Mouse (Mus musculus) 3T3-L1 (cell line): ENCODE results near the gene Ccn5.

ENCODE experiments used
- DNase-seq: peaks from one replicate; pipeline ENCODE4 v3.0.0-alpha.2; 2015; ENCODE audit warnings: low read depth, low spot score

Gene Ccn5

GRCm38 (mm10) chr2:163820607-163821006 lies at the start of gene Ccn5:
Ccn5 (plus strand) TSS chr2:163820861.
- DNase-seq, result peak; percentile 97

- no peak for DNase-seq
These were observed 44.0 kb upstream of the Ccn5 start for GRCm38 (mm10) chr2:163776661-163777060.

GRCm38 (mm10) chr2:163777061-163777460 lies 43.6 kb upstream of the Ccn5 start:
- no peak for DNase-seq

GRCm38 (mm10) chr2:163778896-163779295 lies 41.8 kb upstream of the Ccn5 start:
- no peak for DNase-seq

GRCm38 (mm10) chr2:163783368-163783767 lies 37.3 kb upstream of the Ccn5 start:
- DNase-seq, result no peak

DNA sequence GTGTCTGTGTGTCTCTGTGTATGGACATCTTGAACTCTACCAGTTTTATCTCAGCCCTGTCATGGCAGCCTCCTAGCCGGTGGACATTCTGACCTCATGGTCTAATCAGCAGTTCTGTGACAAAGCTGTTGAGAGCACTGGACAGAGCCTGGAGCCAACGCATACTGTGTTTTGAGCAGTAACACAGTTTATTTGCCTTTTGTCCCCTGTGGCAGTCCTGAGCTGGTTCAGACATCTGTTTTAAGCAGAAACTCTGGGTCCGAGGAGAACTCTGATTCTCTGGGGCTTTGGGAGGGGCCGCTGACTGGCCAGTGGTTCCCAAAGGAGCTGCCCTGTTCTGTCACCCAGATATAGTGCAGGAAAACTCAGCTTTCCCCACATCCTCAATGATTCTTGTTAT lies 36.8 kb upstream of the Ccn5 start:
- DNase-seq, result no peak

DNA sequence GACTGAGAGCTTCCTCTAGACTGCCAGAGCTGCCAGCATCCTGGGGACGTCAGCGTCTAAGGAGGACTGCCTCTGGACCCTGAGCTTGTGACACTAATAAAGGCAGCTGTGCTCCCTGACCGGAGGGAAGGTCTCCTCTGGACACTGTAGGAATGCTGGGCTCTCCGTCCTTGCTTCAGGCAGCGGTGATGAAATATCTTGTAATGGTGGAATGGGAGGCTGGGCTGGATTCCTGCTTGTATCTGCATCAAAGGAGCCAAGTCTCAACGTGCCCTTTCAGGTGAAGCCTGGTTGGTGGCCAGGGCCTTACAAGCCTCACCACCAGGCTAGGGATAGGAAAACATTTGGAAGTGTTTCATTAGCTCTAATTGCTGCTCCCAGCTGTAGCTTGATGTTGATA lies 33.6 kb upstream of the Ccn5 start:
- no peak for DNase-seq

GRCm38 (mm10) chr2:163787709-163788108 lies 33.0 kb upstream of the Ccn5 start:
- peak; percentile 88 for DNase-seq

DNA sequence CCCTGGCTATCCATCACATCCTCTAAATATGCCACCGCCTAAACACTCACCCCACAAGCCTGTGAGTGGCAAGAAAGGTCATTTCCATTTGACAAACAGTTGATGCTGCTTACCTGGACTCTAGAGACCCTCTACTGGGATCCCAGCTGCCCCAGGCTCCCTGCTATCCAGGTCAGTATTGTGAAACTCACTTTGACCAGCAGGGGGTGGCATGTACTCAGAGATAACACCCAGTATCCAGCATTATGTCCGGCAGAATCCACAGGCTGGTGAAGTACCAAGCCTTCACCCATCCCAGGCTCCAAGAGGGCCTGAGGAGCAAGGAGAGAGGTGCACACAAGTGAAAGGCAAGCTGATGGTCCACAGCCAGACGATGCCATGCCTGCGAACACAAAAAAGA lies 32.2 kb upstream of the Ccn5 start:
- DNase-seq, result peak; percentile 95

- DNase-seq, result peak; percentile 91
These were observed 22.2 kb upstream of the Ccn5 start for GRCm38 (mm10) chr2:163798411-163798810.

DNA sequence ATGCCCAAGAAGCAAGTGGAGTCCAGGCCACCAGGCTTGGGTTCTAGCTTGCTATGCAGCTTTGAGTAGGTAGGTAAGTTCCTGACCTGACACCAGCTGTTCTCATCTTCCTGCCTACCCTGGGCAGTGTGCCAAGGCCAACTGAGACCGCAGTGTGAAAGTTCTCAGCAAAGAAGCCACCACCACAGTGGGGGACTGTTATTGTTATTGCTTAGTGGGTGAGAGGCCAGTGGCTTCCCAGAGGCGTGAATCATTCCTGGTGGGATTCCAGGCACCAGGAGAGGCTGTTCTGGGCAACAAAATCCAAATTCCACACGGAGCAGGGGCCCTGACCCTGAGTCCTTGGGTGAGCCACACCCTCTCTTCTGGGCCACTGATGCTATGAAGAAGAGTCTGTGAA lies 19.8 kb upstream of the Ccn5 start:
- peak; percentile 97 for DNase-seq

DNA sequence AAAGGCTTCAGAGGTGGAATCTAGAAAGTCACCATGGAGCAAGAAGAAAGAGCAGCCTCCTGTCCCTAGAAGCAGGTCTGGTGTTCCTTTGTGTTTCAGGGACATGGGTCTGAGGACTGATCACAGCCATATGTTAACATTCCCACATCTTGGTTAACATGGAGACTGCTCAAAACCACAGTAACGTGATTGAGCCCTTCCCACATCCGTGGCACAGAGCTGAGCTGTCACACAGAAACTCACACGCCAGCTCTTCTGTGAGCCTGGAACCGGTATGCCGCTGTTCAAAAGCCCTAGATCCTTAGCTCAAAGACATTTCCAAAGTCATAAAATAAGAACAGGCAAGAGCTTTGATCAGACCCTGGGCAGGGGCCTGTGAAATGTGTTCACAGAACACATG lies 19.3 kb upstream of the Ccn5 start:
- DNase-seq, result peak; percentile 81

GRCm38 (mm10) chr2:163803838-163804237 lies 16.8 kb upstream of the Ccn5 start:
- peak; percentile 47 for DNase-seq

DNA sequence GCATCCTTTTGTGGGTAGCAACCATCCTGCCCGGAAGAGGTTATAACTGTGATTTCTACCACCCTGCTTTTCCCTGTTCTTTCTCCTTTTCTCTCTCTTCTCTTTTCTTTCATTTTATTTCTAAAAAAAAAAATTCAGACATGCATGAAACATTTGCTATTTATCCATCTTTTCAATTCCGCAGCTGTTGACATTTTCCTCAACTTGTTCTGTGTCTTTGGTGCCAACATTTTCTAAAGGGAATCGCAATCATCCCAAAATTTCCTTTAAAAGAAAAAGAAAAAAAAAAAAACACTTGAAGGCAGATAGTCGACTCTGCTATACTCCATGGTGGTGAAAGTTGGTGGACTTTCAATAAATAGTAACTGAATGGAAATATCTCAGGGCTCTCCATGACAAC lies 11.5 kb upstream of the Ccn5 start:
- DNase-seq, result no peak

DNA sequence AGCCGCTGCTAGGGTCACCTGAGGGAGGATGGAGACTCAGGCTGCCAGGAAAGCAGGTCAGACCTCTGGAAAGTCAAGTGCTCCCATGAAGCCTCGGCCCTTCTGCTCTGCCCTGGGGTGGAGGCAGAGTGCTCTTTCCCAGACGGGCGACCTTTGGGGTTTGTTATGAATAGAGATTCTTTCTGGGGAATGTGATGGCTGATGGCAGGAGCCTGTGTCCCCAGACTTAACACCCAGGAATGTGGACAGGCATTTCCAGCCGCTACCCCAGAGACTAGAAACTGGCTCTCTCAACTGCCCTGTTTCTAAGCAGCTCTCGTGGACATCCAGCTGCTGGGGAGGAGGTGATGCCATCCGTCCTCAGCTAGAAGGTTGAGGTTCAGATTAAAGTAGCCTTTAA lies 11.0 kb upstream of the Ccn5 start:
- no peak for DNase-seq

DNA sequence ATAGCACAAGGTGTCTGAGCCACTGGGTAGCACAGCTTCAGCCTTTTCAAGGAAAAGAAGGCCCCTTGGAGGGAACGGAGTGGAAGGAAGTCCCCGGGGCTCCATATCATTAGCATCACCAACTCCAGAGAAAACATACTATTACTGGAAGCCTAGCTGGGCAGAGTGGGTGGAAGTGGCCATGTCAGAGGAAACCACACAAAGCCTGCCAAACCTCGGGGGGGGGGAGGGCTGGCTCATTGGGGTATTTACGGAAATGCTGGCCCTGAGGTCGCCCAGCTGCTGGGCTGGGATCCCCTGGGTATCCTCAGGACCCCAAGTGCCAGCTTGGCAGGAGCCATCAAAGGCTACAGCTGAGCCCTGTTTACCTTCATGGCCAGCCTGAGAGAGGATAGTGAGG lies 7.6 kb upstream of the Ccn5 start:
- no peak for DNase-seq

- DNase-seq, result peak; percentile 98
These were observed 5.8 kb upstream of the Ccn5 start for GRCm38 (mm10) chr2:163814739-163815465.

- peak; percentile 79 for DNase-seq
These were observed 2.6 kb downstream of the Ccn5 start for GRCm38 (mm10) chr2:163823248-163823647.

GRCm38 (mm10) chr2:163823771-163824170 lies 3.1 kb downstream of the Ccn5 start:
- DNase-seq, result no peak

DNA sequence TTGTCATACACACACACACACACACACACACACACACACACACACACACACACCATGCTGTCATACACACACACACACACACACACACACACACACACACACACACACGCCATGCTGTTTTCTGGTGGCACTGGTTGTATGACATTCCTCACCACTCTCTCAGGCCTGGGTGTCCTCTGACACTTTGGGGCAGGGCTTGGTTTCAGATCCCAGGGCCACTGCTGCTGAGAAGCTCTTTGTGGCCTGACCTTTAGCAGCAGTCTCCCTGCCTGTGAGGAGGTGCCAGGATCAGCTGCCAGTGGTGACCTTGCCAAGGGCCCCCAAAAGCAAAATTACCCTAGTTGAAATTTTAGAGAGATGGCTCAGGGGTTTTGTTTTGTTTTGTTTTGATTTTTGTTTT lies 5.2 kb downstream of the Ccn5 start:
- no peak for DNase-seq

GRCm38 (mm10) chr2:163826494-163826893 lies 5.8 kb downstream of the Ccn5 start:
- DNase-seq, result peak; percentile 63

GRCm38 (mm10) chr2:163831163-163831562 lies 10.5 kb downstream of the Ccn5 start:
- DNase-seq, result no peak

DNA sequence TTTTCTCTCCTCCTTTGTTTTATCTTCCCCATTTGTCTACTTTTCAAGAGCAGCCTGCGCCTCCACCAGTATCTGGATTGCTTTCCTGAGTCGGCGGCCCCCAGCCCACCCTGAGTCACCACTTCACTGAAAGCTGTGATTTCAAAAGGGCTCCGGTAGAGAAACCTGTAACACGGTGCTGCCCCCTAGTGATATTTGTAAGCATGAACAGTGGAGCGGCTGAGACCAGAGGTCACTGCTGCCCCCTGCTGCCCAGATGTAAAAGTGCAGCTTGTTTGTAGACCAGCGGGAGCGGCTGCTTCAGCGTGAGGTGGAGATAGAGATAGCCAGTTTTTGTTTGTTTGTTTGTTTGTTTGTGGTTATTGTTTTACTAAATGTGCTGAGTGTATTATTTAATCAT lies 17.4 kb downstream of the Ccn5 start:
- DNase-seq, result peak; percentile 93

- DNase-seq, result no peak
These were observed 18.9 kb downstream of the Ccn5 start for GRCm38 (mm10) chr2:163839519-163839918.
